Mouse (Mus musculus) liver, postnatal 0 days (tissue): ENCODE data around the gene Fam126a.

Experiments
- CTCF ChIP-seq: sonication (generic); IDR thresholded peaks from 2 replicates; pipeline ENCODE4 v1.5.1; 2016; ENCODE audit warnings: antibody characterized with exemption, low read depth
- EP300 ChIP-seq: IDR thresholded peaks from 2 replicates; pipeline ENCODE4 v1.6.1; 2016; ENCODE audit warnings: antibody characterized with exemption, low read depth, mild to moderate bottlenecking

GRCm38 (mm10) chr5:24047001-24047400 lies 16.5 kb upstream of the Fam126a start:
- TF ChIP-seq CTCF, result no peak
- no peak for TF ChIP-seq EP300
